Mouse (Mus musculus): Measurements from ENCODE around the gene Mob1a.

DNA sequence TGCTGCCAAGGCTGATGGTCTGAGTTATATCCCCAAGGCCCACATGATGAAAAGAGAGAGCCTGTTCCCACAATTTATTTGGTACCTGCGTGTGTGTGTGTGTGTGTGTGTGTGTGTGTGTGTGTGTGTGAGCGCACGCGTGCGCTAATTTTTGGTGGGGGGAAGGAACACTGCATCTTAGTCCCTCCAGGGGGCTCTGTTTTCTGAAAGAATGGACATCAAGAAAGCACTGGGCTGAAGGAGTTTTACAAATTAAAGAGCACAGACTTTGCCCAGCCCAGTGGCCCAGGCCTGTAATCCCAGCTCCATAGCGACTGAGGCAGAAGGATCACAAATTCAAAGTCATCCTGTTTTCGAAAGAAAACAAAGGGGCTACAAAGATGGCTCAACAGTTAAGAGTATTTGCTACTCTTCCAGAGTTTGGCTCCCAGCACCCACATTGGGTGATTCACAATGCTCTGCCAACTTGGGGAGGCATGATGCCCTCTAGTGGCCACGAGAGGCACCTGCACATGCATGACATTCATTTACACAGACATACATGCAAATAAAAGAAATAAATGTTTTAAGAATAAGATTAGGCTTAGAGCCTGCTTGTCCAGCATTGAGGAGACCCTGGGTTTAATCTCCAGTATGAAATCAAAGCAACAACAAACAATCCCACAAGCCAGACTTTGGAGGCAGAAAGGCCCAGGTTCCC lies 45.4 kb upstream of the Mob1a start:
- TF ChIP-seq CTCF (conservative IDR thresholded peaks at IDR 0.05; ENCODE audit: low read length) (peak; percentile 98), POU5F1 (IDR thresholded peaks at IDR 0.05; ENCODE audit: borderline replicate concordance, low read length) (no peak)

All from E14TG2a.4 (cell line).